Mouse (Mus musculus): Measurements from ENCODE around the gene Sik2. TPM values are rescaled to one million over a fixed set of nuclear protein-coding genes. Genes with fewer than 3 reads are reported as not detected.

Sik2 gene
- total RNA-seq (2023): 43.6 TPM

DNA sequence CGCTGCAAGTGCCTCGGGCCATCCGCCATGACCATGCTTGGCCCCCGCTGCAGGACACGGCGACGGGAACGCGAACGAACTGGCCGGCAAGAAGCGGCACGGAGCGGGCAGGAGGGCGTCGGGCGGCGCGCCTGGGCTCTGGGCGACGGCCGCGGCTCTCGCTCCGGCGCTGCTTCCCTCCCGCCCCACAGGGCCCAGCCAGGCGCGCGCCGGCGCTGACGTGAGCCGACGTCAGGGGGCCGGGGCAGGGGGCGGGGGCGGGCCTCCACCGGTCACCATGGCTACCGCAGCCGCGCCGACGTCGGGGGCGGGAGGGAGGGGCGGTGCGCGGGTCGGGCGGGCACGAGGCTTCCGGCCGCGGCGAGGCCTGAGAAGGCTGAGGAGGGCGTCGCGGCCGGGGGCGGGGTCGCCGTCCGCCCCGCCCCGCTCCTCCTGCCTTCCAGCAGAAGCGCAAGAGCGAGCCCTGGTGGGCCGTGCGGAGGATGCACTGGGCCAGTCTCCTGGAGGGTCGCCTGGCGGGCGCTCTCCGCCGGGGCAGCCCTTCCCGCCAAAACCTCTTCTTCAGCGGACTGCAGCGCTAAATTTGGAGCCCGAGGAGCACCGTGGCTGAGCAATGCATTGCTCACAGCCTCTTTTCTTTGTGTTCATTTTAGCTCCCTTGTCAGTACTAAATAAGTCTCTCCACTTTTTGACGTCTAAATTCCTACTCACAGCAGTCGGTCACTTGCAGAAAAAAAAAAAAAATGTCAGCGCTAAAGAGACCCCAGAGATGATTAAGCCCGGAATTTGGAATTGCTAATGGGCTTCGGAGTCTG lies at the start of gene Sik2:
Gene Sik2, minus strand, starts transcription at position 233 of the 815 bp plus-strand sequence.

DNA sequence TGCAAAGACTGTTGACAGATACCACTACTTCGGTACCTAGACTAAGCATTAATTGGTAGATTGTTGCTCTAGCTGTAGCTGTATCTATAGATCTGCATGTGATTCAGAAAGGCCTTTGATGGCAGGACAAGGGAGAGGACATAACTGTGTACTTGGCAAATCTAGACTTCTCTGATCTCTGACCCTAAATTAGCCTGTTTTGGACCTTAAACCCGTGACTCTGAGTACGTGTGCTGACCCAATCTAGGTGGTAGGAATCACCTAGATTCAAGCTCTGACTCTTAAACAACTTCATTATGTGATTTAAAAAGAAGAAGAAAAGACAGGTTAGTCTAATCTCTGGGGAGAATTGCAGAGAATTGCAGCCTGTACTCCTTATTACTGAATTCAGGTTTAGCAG lies 163.8 kb downstream of the Sik2 start, which contains the start of gene Ppp2r1b:
Gene Ppp2r1b, plus strand, starts transcription at position 221 of the 400 bp plus-strand sequence.

Other genes starting within 250 kb of the Sik2 start
- gene Fdxacb1, start 240.8 kb downstream of the Sik2 start, total RNA-seq (2023): 7.9 TPM
- 20.2 TPM for gene Alg9, start 234.1 kb downstream of the Sik2 start, total RNA-seq (2023)
- 11.1 TPM for gene 1110032A03Rik, start 233.6 kb downstream of the Sik2 start, total RNA-seq (2023)
- 68.4 TPM for gene Ppp2r1b, start 163.8 kb downstream of the Sik2 start, total RNA-seq (2023)
- not detected for gene Btg4, start 51.8 kb upstream of the Sik2 start, total RNA-seq (2023)
- not detected for gene Layn, start 68.0 kb upstream of the Sik2 start, total RNA-seq (2023)
- not detected for gene 4833427G06Rik, start 93.0 kb upstream of the Sik2 start, total RNA-seq (2023)
- not detected for gene Gm32742, start 156.4 kb upstream of the Sik2 start, total RNA-seq (2023)
- gene Pou2af1, start 204.6 kb upstream of the Sik2 start, total RNA-seq (2023): 26.3 TPM